Mouse (Mus musculus) heart, embryonic 16.5 days (tissue): Measurements from ENCODE around the gene Patz1. TPM values are rescaled to one million over a fixed set of nuclear protein-coding genes. Genes with fewer than 3 reads are reported as not detected.
A peak's percentile ranks its signal among the peaks of the same experiment; 100 is the strongest.

Experiments
- ATAC-seq: fragments of 200-750 bp; cut with Nextera tagmentation; replicated peaks from 2 replicates; pipeline ENCODE4 v1.8.0; 2017; ENCODE audit warnings: moderate number of reproducible peaks; ENCODE audit not compliant: insufficient read depth, low FRiP score; ENCODE audit errors: extremely low read depth
- H3K27ac ChIP-seq: fragments of 300-500 bp; sonication (generic); 2 replicates; pipeline ENCODE4 v1.5.1; 2014; ENCODE audit warnings: mild to moderate bottlenecking, low read length, control low read depth, moderate library complexity
- H3K27me3 ChIP-seq: fragments of 300-500 bp; sonication (generic); 2 replicates; pipeline ENCODE4 v1.6.1; 2014; ENCODE audit warnings: low read length, mixed read lengths; ENCODE audit not compliant: control insufficient read depth, insufficient read depth
- H3K36me3 ChIP-seq: fragments of 300-500 bp; sonication (generic); 2 replicates; pipeline ENCODE4 v1.6.1; 2014; ENCODE audit not compliant: control insufficient read depth, insufficient read depth
- H3K4me1 ChIP-seq: fragments of 300-500 bp; sonication (generic); 2 replicates; pipeline ENCODE4 v1.6.1; 2014; ENCODE audit warnings: low read length, mixed read lengths; ENCODE audit not compliant: control insufficient read depth, insufficient read depth
- H3K4me2 ChIP-seq: fragments of 300-500 bp; sonication (generic); 2 replicates; pipeline ENCODE4 v1.6.1; 2014; ENCODE audit warnings: low read depth, mild to moderate bottlenecking, control low read depth, low read length
- H3K4me3 ChIP-seq: fragments of 300-500 bp; sonication (generic); 2 replicates; pipeline ENCODE4 v1.5.1; 2014; ENCODE audit warnings: mild to moderate bottlenecking, control low read depth, low read length
- H3K9ac ChIP-seq: fragments of 300-500 bp; sonication (generic); 2 replicates; pipeline ENCODE4 v1.6.1; 2014; ENCODE audit warnings: low read length, control low read depth
- H3K9me3 ChIP-seq: fragments of 300-500 bp; sonication (generic); replicated peaks from 2 replicates; pipeline ENCODE4 v1.6.1; 2016; ENCODE audit warnings: low read length; ENCODE audit not compliant: control insufficient read depth
- WGBS: fragments of 180-500 bp; shearing (Covaris S2); extraction: QIAGEN DNeasy Blood & Tissue Kit; methylation state at CpG from one replicate; pipeline ENCODE4 v1.1.7; 2014; 5-methylcytosine and 5-hydroxymethylcytosine counted together
- polyA plus RNA-seq: library from polyadenylated mRNA; unstranded; fragments of >200 nt; fragmentation: Nextera tagmentation; extraction: Ambion mirVana; gene quantifications from 2 replicates; pipeline ENCODE4 v1.2.1, GENCODE M21; 2015

The Patz1 gene
- polyA plus RNA-seq: 25.7 and 26.3 TPM in 2 replicates

DNA sequence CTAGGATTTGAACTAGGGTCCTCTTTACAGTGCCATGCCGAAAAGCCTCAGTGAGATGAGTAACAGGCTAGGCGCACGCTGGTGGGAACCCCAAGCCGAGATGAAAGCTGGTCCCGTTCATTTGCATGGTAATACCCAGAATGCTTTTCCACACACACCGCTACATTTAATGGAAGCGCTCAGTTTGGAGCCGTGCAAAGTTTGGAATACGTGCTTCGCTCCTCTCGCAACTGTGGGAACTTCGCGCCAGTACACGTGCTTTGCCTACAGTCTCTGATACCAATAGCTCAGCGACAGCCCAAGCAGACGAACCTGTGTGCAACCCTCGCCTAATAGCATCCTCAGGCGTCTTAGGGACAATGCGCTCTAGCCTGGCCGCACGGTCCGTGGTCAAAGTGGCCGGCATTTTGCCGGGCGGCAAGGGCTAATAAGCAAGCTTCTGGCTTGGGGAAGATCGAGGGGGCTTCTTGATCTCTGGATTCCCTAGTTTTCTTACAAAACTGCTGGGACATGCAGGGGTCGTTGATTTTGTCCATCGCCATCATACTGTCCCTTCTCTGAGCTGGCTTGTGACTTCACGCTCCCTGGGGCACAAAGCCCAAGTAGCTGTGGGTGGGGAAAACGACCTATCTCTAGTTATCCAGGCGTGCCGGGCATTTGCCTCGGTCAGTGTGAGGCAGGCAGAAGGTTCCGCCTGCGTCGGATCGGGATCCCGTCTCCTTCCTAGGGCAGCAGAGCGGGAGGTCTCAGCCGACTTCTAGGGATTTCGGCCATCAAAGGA lies at the start of gene Patz1:
Gene Patz1 (plus strand): TSS at position 354 of the 781 bp plus-strand sequence.
- Histone ChIP-seq H3K27me3 (no peaks in the 10 kb centered on the region), H3K4me1 (peaks cover 23% of the 10 kb centered on the region), H3K4me2 (peak within 1 kb of the TSS; percentile 95), H3K9ac (peak within 1 kb of the TSS; percentile 99), H3K36me3 (peaks cover 2% of the 10 kb centered on the region; the same call in 1 of the 2 replicates), H3K27ac (peak within 1 kb of the TSS; percentile 100), H3K4me3 (peak within 1 kb of the TSS; percentile 90), H3K9me3 (no peaks in the 10 kb centered on the region)
- under 1% methylated on average over 41 of the region's 41 CpGs for WGBS
- ATAC-seq: peak; percentile 8

DNA sequence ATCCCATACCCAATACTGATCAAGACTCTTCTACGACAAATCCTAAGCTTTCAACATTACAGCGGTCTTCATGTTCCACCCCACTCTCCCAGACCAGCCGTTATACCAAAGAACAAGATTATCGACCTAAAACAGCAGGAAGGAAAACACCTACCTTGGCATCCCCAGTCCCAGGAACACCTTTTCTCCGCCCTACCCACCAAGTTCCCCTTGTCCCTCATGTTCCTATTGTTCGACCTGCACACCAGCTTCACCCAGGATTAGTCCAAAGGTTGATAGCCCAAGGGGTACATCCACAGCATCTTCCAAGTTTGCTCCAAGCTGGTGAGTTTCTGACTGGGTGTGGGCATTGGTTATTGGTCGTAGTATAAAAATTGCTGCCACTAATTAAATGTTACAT lies 46.3 kb upstream of the Patz1 start:
- WGBS: 90% methylated on average over 7 of the region's 7 CpGs
- H3K4me3 ChIP-seq: no peak overlapping the region
- no peaks in the 10 kb centered on the region; the same call in 1 of the 2 replicates for H3K9me3 ChIP-seq
- ATAC-seq: no peak
- no peaks in the 10 kb centered on the region for H3K27me3 ChIP-seq
- H3K27ac ChIP-seq: no peak overlapping the region
- no peaks in the 10 kb centered on the region for H3K4me1 ChIP-seq
- no peak overlapping the region for H3K4me2 ChIP-seq
- no peak overlapping the region for H3K9ac ChIP-seq
- peaks cover 69% of the 10 kb centered on the region for H3K36me3 ChIP-seq

DNA sequence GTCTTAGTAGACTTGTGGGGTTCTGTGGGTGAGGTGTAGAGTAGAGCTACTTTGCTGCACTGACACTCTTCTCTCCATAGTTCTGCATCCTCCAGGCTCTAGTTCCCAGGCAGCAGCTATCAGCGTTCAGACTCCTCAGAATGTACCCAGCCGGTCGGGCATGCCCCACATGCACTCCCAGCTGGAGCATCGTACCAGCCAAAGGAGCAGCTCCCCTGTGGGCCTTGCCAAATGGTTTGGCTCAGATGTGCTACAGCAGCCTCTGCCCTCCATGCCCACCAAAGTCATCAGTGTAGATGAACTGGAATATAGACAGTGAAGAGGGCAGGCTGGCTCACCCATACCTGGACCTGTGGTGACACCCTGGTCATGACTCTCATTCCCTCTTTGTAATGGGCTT lies 44.9 kb upstream of the Patz1 start:
- Histone ChIP-seq H3K36me3 (peaks cover 63% of the 10 kb centered on the region), H3K27ac (no peak overlapping the region), H3K27me3 (no peaks in the 10 kb centered on the region), H3K4me2 (no peak overlapping the region), H3K4me3 (no peak overlapping the region), H3K9ac (no peak overlapping the region), H3K9me3 (no peaks in the 10 kb centered on the region; the same call in 1 of the 2 replicates), H3K4me1 (no peaks in the 10 kb centered on the region)
- ATAC-seq: no peak; the same call in 1 of the 2 replicates
- 73% methylated on average over 4 of the region's 4 CpGs for WGBS

DNA sequence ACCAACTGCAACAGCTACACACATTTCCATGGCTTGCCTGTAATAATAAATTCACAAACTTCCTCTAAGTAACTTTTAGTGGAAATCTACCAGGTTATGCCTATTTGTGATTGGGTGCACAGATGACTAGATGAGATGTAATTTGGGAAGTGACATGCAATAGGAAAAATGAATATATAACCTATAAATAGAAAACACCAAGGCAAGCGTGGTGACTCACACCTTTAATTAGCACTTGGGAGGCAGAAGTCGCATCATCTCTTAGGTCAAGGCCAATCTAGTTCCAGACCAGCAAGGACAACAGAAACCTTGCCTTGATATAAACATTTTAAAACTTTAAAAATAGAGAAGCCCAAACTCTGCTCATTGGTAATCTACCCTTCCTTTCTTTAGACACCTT lies 41.3 kb upstream of the Patz1 start:
- H3K27ac ChIP-seq: no peak overlapping the region
- no peaks in the 10 kb centered on the region for H3K9me3 ChIP-seq
- no peak overlapping the region for H3K4me2 ChIP-seq
- no peak overlapping the region for H3K9ac ChIP-seq
- WGBS: 62% methylated on average over 2 of the region's 2 CpGs
- no peaks in the 10 kb centered on the region for H3K27me3 ChIP-seq
- H3K4me1 ChIP-seq: no peaks in the 10 kb centered on the region
- no peak overlapping the region for H3K4me3 ChIP-seq
- H3K36me3 ChIP-seq: peaks cover 66% of the 10 kb centered on the region
- no peak for ATAC-seq

DNA sequence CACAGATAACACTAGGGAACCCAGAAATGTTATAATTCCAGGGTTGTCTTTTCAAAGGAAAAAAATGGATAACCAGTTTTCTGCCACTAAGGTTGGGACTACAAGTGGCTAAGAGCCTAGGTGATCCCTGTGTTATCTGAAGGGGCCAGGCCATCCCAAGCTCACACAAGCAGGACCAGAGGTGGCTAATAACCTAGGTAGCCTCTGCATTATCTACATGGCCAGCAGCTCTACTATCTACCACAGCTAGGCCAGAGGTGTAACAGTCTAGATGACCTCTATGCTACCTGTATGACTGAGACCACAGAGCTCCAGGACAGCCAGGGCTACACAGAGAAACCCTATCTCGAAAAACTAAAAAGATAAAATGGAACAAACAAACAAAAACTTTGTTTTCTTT lies 29.1 kb upstream of the Patz1 start:
- Histone ChIP-seq H3K9ac (no peak overlapping the region), H3K27me3 (no peaks in the 10 kb centered on the region), H3K4me3 (no peak overlapping the region), H3K9me3 (no peaks in the 10 kb centered on the region), H3K4me2 (no peak overlapping the region), H3K4me1 (peaks cover 4% of the 10 kb centered on the region), H3K27ac (no peak overlapping the region), H3K36me3 (peaks cover 55% of the 10 kb centered on the region)
- ATAC-seq: no peak
- WGBS: 89% methylated on average over 1 of the region's 1 CpGs

DNA sequence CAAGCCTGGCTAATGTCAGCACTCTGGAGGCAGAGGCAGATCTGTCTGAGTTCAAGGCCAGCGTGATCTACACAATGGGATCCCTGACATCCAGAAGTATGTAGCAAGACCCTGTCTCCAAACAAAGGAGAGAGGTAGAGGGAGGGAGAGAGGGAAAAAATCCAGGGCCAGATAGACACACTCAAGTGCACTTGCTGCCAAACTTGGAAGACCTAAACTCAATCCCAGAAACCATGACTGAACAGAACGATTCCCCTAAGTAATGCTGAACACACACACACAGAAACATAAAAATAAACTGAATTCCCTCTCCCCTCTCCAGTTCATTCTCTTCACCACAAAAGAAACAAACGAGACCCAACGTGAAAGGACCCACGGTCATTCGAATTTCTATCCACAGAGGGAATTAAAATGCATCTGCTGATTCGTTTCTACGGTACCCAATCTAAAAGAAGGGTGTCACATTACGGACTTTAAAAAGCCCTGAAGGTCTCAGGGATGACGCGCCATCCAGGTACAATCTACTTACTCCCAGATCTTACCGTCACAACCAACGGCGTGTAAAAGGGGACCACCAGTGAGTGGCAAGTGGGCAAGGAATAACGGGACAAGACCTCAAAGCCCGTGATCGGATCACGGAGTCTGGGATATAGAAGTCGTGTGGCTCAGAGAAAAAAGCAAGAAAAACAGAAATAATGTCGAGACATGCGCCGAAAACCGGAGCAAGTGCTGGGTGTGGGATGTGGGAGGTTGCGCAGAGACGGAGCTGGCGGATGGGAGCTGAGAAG lies 23.2 kb upstream of the Patz1 start:
- H3K4me1 ChIP-seq: peaks cover 19% of the 10 kb centered on the region
- H3K36me3 ChIP-seq: peaks cover 22% of the 10 kb centered on the region
- H3K27me3 ChIP-seq: no peaks in the 10 kb centered on the region
- peak overlapping the region; percentile 70 for H3K4me3 ChIP-seq
- no peaks in the 10 kb centered on the region for H3K9me3 ChIP-seq
- H3K27ac ChIP-seq: peak overlapping the region; percentile 91
- H3K4me2 ChIP-seq: peak overlapping the region; percentile 81
- no peak for ATAC-seq
- under 1% methylated on average over 26 of the region's 26 CpGs for WGBS
- H3K9ac ChIP-seq: peak overlapping the region; percentile 90

DNA sequence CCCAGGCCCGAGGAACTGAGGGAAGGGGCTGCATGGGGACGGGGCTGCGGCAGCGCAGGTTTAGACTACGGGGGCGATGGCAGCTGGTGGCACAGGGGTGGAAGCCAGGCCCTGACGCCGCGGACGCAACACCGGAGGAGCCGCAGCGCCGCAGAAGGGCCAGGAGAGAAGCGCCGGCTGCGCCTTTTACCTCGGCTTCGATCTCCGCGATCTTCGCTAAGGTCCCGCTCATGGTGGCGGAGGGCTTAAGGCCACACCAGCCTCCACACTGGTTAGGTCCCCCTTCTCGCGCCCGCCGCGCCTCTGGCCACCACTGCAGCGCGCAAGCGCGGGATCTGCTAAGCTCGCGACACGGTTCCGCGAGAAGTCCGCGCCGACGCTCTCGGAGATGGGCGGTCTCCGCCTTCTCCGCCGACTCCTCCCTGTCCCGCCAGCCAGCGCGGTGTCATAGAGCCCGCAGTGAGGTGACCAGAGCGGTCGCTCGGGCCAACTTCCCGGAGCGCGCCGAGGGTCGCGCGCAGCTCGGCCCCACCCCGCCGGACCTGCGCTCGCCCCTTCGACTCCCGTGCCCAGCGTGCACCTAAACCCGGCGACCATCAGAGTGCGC lies 22.5 kb upstream of the Patz1 start, which contains the start of gene Drg1:
Gene Drg1 (minus strand): TSS at position 337 of the 607 bp plus-strand sequence.
- H3K4me2 ChIP-seq: peak within 1 kb of the TSS; percentile 81
- no peaks in the 10 kb centered on the region for H3K27me3 ChIP-seq
- under 1% methylated on average over 70 of the region's 72 CpGs for WGBS
- H3K4me3 ChIP-seq: peak within 1 kb of the TSS; percentile 70
- H3K27ac ChIP-seq: peak within 1 kb of the TSS; percentile 91
- H3K4me1 ChIP-seq: peaks cover 19% of the 10 kb centered on the region
- H3K9ac ChIP-seq: peak within 1 kb of the TSS; percentile 90
- peak; percentile 99 for ATAC-seq
- peaks cover 18% of the 10 kb centered on the region for H3K36me3 ChIP-seq
- H3K9me3 ChIP-seq: no peaks in the 10 kb centered on the region

DNA sequence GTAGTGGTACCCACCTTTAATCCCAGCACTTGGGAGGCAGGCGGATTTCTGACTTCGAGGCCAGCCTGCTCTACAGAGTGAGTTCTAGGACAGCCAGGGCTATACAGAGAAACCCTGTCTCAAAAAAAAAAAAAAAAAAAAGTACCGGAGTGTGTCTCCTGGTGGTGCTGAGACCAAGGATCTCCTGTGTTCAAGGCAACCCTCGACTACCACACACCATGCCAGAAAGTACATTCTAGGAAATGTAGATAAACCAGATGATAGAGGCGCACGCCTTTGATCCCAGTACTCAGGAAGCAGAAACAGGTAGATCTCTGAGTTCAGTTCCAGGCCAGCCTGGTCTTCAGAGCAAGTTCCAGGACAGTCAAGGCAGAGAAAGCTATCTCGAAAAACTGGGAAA lies 21.5 kb upstream of the Patz1 start:
- Histone ChIP-seq H3K27ac (peak overlapping the region; percentile 91), H3K4me2 (peak overlapping the region; percentile 77), H3K4me3 (peak overlapping the region; percentile 70), H3K36me3 (peaks cover 10% of the 10 kb centered on the region; the same call in 1 of the 2 replicates), H3K9me3 (no peaks in the 10 kb centered on the region), H3K4me1 (peaks cover 19% of the 10 kb centered on the region), H3K27me3 (no peaks in the 10 kb centered on the region), H3K9ac (peak overlapping the region; percentile 90)
- WGBS: 47% methylated on average over 7 of the region's 7 CpGs
- ATAC-seq: no peak
